Mouse (Mus musculus): Measurements from ENCODE around the gene Itih3.

DNA sequence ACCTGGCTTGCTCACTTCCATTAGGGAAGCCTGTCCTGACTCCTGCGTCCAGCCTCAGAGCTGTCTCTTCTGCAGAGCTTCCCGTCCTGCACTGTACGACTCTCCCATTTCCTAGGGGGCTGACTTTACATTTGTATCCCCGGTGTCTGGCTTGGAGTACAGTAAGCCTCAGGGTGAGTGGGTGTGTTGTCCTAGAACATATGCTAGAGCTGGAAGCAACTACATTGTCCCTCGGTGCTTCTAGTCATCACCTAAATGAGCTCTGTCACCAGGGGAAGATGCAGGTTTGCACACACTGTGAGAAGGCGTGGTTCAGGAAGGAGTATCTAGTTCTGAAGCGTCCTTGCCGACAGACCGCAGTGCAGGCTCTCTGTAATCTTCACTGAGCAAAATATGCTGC is 61.2 kb downstream of the Itih3 start:
- TF ChIP-seq CTCF (IDR thresholded peaks at IDR 0.05; ENCODE audit: insufficient read depth, low read length) (no peak), POLR2A (IDR thresholded peaks at IDR 0.05; ENCODE audit: borderline replicate concordance, extremely low read depth, low read depth, low read length) (no peak)

All from lung, adult 2 months (tissue).